Mouse (Mus musculus): ENCODE measurements around the gene Gm20388. TPM values are rescaled to one million over a fixed set of nuclear protein-coding genes. Genes with fewer than 3 reads are reported as not detected.

The Gm20388 gene
- polyA plus RNA-seq, 1 experiment = 10.6 TPM

DNA sequence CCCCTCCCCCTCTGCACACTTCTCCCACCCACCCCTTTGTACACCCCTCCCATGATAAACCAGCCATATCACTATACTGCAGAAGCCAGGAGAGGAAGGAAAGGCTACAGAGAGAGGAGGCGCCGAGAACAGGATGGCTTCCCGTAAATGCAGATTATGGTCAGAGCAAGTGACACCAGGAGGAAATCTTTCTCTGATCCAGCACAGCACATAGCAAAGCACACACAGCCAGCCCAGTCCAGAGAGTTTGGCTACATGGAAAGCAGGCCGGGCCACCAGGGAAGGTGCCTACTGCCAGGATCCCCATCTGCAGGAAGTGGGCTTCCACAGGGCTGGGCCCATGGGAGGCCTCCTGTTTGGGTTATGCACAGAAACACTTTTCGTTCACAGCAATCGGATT, 4383.8 kb downstream of the Gm20388 start:
- 13% methylated on average over 6 of the region's 6 CpGs for WGBS
- no peak for TF ChIP-seq CTCF (IDR thresholded peaks at IDR 0.05; ENCODE audit: control insufficient read depth, insufficient read depth, low read length)
- no peak for TF ChIP-seq POLR2A (IDR thresholded peaks at IDR 0.05; ENCODE audit: borderline replicate concordance, control insufficient read depth, low read depth, low read length)
- no peaks in the 10 kb centered on the region; the same call in 1 of the 2 replicates for H3K4me1 ChIP-seq (ENCODE audit: control insufficient read depth, insufficient read depth, low read length)

GRCm38 (mm10) chr8:124294900-124295299, 4384.3 kb downstream of the Gm20388 start:
- WGBS = 40% methylated on average over 10 of the region's 10 CpGs
- no peak overlapping the region for H3K27ac ChIP-seq (ENCODE audit: control insufficient read depth, insufficient read depth, low read depth, low read length, poor library complexity)
- H3K4me1 ChIP-seq (ENCODE audit: control insufficient read depth, insufficient read depth, low read length) = no peaks in the 10 kb centered on the region; the same call in 1 of the 2 replicates
- no peak overlapping the region for H3K4me3 ChIP-seq (replicated peaks; ENCODE audit: control insufficient read depth, low read depth, low read length)
- no peak for TF ChIP-seq POLR2A (IDR thresholded peaks at IDR 0.05; ENCODE audit: borderline replicate concordance, control insufficient read depth, low read depth, low read length)
- TF ChIP-seq CTCF (IDR thresholded peaks at IDR 0.05; ENCODE audit: control insufficient read depth, insufficient read depth, low read length) = no peak

More for the DNA sequence above, 4383.8 kb downstream of the Gm20388 start:
- no peak overlapping the region for H3K4me3 ChIP-seq (replicated peaks; ENCODE audit: control insufficient read depth, low read depth, low read length)
- no peak overlapping the region; the same call in 1 of the 2 replicates for H3K27ac ChIP-seq (ENCODE audit: control insufficient read depth, insufficient read depth, low read depth, low read length, poor library complexity)

- 61% methylated on average over 6 of the region's 6 CpGs for WGBS
- Histone ChIP-seq H3K4me3 (replicated peaks; ENCODE audit: control insufficient read depth, low read depth, low read length) (no peak overlapping the region), H3K4me1 (ENCODE audit: control insufficient read depth, insufficient read depth, low read length) (no peaks in the 10 kb centered on the region; the same call in 1 of the 2 replicates), H3K27ac (ENCODE audit: control insufficient read depth, insufficient read depth, low read depth, low read length, poor library complexity) (no peak overlapping the region)
- TF ChIP-seq CTCF (IDR thresholded peaks at IDR 0.05; ENCODE audit: control insufficient read depth, insufficient read depth, low read length) = no peak
- no peak for TF ChIP-seq POLR2A (IDR thresholded peaks at IDR 0.05; ENCODE audit: borderline replicate concordance, control insufficient read depth, low read depth, low read length)
Observed at GRCm38 (mm10) chr8:124295357-124295756, 4384.7 kb downstream of the Gm20388 start.

GRCm38 (mm10) chr8:124301512-124301911, 4390.9 kb downstream of the Gm20388 start:
- Histone ChIP-seq H3K4me1 (ENCODE audit: control insufficient read depth, insufficient read depth, low read length) (peaks cover 5% of the 10 kb centered on the region), H3K4me3 (replicated peaks; ENCODE audit: control insufficient read depth, low read depth, low read length) (no peak overlapping the region), H3K27ac (ENCODE audit: control insufficient read depth, insufficient read depth, low read depth, low read length, poor library complexity) (no peak overlapping the region)
- 47% methylated on average over 4 of the region's 4 CpGs for whole genome bisulfite sequencing
- TF ChIP-seq POLR2A (IDR thresholded peaks at IDR 0.05; ENCODE audit: borderline replicate concordance, control insufficient read depth, low read depth, low read length) (no peak), CTCF (IDR thresholded peaks at IDR 0.05; ENCODE audit: control insufficient read depth, insufficient read depth, low read length) (no peak)

DNA sequence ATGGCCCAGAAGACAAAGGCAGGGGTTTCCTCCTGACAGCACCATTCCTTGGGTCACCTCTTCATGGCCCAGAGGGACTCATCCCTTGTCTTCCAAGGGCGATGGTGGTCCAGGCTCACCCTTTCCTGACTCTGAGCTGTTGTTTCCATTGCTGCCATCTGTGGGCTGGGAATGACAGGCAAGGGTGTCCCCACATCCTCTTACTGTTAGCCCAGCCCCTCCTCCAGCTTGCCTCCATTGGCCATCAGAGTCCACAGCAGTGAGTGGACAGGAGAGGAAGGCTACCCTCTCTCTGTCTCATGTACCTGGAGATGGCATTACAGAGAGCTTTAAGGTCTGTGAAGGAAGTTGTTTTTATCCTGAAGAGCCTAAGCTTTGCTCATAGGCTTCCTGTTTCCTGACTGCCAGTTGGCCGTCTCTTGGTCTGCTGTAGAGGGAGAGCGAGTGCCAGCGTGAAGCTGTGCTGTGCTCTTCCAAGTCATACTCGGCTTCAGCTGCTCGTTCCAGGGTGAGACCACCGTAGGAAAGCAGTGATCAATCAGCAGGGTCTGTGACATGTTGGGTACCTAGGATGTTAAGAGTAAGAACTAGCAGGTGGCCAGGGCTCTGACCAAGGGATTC, 4391.4 kb downstream of the Gm20388 start:
- Histone ChIP-seq H3K27ac (ENCODE audit: control insufficient read depth, insufficient read depth, low read depth, low read length, poor library complexity) (no peak overlapping the region), H3K4me1 (ENCODE audit: control insufficient read depth, insufficient read depth, low read length) (peaks cover 5% of the 10 kb centered on the region), H3K4me3 (replicated peaks; ENCODE audit: control insufficient read depth, low read depth, low read length) (no peak overlapping the region)
- TF ChIP-seq POLR2A (IDR thresholded peaks at IDR 0.05; ENCODE audit: borderline replicate concordance, control insufficient read depth, low read depth, low read length) = no peak
- TF ChIP-seq CTCF (IDR thresholded peaks at IDR 0.05; ENCODE audit: control insufficient read depth, insufficient read depth, low read length) = no peak
- 28% methylated on average over 7 of the region's 7 CpGs for WGBS

DNA sequence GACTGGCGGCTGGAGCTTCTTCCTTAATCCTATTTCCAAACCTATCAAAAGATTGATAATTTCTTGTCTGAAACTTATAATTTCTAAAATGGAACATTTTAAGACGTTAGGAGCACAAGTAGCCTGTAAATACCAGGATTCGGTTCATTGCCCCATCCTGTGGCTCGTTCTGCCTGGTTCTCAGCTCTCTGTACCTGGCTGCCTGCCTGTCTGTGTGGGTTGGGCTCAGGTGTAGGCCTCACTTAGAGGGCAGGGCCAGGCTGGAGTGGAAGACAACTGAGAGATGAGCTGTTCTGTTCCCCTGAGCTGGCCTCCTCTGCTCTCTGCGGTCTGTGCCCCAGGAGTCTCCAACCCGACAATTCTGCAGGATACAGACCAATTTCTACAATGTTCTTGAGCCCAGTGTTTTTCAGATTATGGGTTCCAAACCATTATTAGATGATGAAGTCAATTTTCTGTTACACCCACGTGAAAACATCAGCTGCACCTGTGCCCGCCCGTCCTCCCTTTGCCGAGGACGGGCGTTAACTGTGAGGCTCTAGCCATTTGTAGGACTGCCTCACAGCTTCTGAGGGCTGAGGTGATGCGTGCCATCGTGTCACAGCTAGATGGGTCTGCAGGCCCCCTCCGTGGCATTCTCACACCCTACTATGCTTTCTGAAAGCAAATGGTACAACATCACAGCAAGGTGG, 4392.7 kb downstream of the Gm20388 start:
- WGBS = 85% methylated on average over 15 of the region's 15 CpGs
- no peak overlapping the region for H3K27ac ChIP-seq (ENCODE audit: control insufficient read depth, insufficient read depth, low read depth, low read length, poor library complexity)
- no peak overlapping the region for H3K4me3 ChIP-seq (replicated peaks; ENCODE audit: control insufficient read depth, low read depth, low read length)
- no peak for TF ChIP-seq POLR2A (IDR thresholded peaks at IDR 0.05; ENCODE audit: borderline replicate concordance, control insufficient read depth, low read depth, low read length)
- TF ChIP-seq CTCF (IDR thresholded peaks at IDR 0.05; ENCODE audit: control insufficient read depth, insufficient read depth, low read length) = no peak
- peaks cover 5% of the 10 kb centered on the region for H3K4me1 ChIP-seq (ENCODE audit: control insufficient read depth, insufficient read depth, low read length)

- no peak overlapping the region for H3K4me3 ChIP-seq (replicated peaks; ENCODE audit: control insufficient read depth, low read depth, low read length)
- H3K27ac ChIP-seq (ENCODE audit: control insufficient read depth, insufficient read depth, low read depth, low read length, poor library complexity) = no peak overlapping the region
- WGBS = 63% methylated on average over 4 of the region's 4 CpGs
- peaks cover 5% of the 10 kb centered on the region for H3K4me1 ChIP-seq (ENCODE audit: control insufficient read depth, insufficient read depth, low read length)
- TF ChIP-seq POLR2A (IDR thresholded peaks at IDR 0.05; ENCODE audit: borderline replicate concordance, control insufficient read depth, low read depth, low read length) = no peak
- no peak for TF ChIP-seq CTCF (IDR thresholded peaks at IDR 0.05; ENCODE audit: control insufficient read depth, insufficient read depth, low read length)
Observed at GRCm38 (mm10) chr8:124304141-124304540, 4393.5 kb downstream of the Gm20388 start.

DNA sequence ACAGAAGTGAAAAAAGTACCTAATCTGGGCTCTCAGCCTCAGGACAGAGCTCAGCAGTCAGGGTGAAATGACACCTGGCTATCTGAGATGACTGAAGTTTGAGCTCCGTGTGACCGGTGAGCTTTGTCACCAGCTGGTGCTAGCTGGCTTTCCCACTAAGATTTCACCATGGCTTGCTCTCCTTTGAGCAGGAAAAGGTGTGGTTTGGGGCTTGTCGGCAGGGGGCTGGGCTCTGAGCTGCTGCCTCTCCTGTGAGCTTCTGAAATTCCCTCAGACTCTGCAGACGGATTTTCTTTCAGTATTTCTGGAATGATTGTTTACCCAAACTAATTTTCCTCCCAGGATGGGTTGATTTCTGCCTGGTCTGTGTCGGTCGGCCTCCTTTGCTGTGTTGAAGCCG, 4395.9 kb downstream of the Gm20388 start:
- TF ChIP-seq POLR2A (IDR thresholded peaks at IDR 0.05; ENCODE audit: borderline replicate concordance, control insufficient read depth, low read depth, low read length) (no peak), CTCF (IDR thresholded peaks at IDR 0.05; ENCODE audit: control insufficient read depth, insufficient read depth, low read length) (no peak)
- Histone ChIP-seq H3K4me1 (ENCODE audit: control insufficient read depth, insufficient read depth, low read length) (peaks cover 5% of the 10 kb centered on the region), H3K4me3 (replicated peaks; ENCODE audit: control insufficient read depth, low read depth, low read length) (no peak overlapping the region), H3K27ac (ENCODE audit: control insufficient read depth, insufficient read depth, low read depth, low read length, poor library complexity) (no peak overlapping the region)
- WGBS = 25% methylated on average over 7 of the region's 7 CpGs

Data from bone marrow, adult 2 months (tissue).